Mouse (Mus musculus) T-helper 1 cell (primary cell): ENCODE measurements around the gene Vmn1r39.
"Not testable (repeated sequence)": the region's sequence is repeated elsewhere in the genome, so short reads cannot be mapped to it uniquely, and the experiment has no call there.

Experiments used
- in situ Hi-C: fragments of 300-600 bp; cut with MboI, MseI; formaldehyde crosslinking; loops from one replicate; pipeline ENCODE4 v1.15.1; 2025; ENCODE audit warnings: high pct_unique_total_duplicates

The Vmn1r39 gene

DNA sequence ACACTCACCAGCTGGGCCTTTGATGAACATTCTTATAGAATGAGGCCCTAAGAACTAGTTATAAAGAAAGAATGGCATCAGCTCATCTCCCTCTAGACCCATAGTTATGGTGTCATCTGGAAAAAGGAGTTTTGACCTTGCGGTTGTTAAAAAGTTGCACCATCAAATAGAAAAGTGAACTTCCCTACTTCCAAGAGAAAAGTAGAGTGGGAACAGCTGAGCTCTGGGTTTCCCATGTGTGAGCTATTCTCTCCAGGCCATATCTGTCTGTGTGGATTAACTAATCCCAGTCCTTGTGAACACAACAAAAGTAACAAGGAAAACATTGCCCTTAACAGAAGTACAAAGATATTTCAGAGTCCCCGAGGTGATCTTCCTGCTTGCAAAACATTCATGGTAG, at the start of gene Vmn1r39:
TSS of gene Vmn1r39 (minus strand) at position 101 of the 400 bp plus-strand sequence.
- in situ Hi-C loops, result no loop called here

DNA sequence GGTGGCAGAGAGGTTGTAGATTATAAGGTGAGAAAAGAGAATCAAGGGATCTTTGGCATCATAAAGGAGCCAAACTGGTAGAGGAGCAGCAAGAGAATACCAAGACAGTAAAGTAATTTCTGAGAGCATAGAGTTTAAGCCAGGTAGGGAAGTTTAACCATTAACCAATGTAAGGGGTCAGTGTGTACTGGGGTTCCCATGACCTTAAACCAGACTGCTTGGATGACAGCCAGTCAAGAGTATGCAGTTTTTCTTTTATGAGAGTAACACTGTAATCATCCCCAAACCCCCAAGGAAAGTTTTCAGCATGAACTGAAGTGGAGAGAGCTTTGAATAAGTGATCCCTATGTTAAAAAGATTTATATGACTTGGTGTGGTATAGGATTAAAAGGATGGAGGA, 49.0 kb upstream of the Vmn1r39 start:
- in situ Hi-C loops, result no loop called here

GRCm38 (mm10) chr6:66858356-66858755, 47.9 kb upstream of the Vmn1r39 start:
- in situ Hi-C loops, result no loop called here

DNA sequence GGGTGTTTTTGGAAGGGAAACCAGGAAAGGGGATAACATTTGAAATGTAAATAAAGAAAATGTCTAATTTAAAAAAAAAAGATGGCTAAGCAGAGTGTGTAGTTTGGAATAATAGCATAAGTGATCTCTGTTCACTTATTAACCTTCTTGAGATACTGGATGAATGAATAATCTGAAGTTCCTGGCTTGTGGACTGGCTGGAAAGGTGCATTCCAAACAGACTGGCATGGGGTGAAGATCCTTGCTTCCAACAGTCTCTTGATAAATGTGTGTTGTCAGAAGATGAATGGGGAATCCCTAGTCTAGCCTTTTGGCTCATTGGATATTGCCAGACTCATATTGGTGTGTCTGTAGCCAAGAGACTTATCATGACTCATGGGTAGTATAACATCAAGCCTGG, 45.8 kb upstream of the Vmn1r39 start:
- in situ Hi-C loops, result no loop called here

DNA sequence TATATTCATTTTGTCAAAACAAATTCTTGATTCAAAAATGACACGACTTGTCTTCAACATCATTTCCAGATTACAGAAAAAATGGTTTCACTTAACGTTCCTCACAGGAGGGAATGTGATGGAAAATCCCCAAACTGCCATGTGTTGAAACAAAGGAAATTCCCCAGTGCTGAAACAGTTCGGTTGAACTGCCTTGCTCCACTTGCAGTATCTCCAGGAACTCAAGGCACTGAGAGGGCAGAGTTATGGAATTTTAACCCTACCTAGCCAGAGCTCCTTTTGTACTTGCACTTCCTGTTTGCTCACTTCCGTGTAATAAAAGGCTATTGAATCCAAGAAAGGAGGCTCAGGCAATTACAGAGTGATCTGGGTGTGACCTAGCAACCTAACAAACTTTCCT, 38.5 kb upstream of the Vmn1r39 start:
- in situ Hi-C loops, result loop anchor here (5.0 kb wide), 1 partner anchor 308 kb away; no protein-coding TSS in a partner anchor

GRCm38 (mm10) chr6:66840631-66841030, 30.2 kb upstream of the Vmn1r39 start:
- in situ Hi-C loops, result not testable (repeated sequence)

DNA sequence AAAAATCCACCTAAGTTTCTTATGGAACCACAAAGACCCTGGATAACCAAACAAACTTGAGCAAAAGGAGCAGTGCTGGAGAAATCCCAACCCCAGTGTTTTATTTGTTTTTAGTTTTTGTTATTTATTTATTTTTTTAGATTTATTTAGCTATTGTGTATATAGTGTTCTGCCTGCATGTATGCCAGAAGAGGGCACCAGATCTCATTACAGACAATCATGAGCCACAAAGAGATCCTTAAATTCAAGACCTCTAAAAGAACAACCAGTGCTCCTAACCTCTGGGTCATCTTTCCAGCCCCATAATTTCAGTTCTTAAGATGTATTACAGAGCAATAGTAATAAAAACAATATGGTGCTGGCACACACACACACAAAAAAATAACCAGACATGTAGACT, 26.5 kb upstream of the Vmn1r39 start:
- in situ Hi-C loops, result no loop called here

GRCm38 (mm10) chr6:66806311-66806710, 4.1 kb downstream of the Vmn1r39 start:
- in situ Hi-C loops, result no loop called here

DNA sequence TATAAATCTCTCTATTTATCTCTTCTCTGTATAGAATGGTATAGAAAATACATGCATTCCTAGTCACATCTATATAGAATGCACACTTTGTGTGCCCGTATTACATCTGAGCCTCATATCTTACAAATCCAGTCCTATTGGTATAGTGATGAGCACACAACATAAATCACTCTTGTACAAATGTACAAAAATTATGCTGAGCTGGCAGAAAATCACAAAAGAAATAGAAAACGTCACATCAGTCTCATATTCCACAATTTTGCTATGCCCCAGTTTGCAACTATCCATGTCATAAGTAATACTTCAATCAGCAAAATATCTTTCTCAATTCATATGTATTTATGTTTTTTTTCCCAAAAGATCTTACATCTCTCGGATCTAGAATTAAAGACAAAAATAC, 4.7 kb downstream of the Vmn1r39 start:
- in situ Hi-C loops, result no loop called here

DNA sequence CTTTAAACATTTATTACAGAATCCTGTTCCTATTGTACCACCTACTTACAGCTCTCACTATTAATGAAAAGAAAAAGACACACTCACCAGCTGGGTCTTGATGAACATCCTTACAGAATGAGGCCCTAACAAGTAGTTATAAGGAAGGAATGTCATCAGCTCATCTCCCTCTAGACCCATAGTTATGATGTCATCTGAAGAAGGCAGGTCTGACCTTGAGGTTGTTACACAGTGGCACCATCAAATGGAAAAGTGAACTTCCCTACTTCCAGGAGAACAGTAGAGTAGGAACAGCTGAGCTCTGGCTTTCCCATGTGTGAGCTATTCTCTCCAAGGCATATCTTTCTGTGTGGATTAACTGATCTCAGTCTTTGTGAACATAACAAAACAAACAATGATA, 27.9 kb downstream of the Vmn1r39 start, which contains the start of gene Vmn1r38:
TSS of gene Vmn1r38 (minus strand) at position 101 of the 400 bp plus-strand sequence.
- in situ Hi-C loops, result loop anchor here (25.0 kb wide), 1 partner anchor 1355 kb away; no protein-coding TSS in a partner anchor
